Mouse (Mus musculus) natural killer cell, adult 2 months (primary cell): Measurements from ENCODE around the gene B3galt5.

Source experiments
- DNase-seq, 2 experiments: peaks; one replicate each; pipeline ENCODE4 v3.0.0; 2022; ENCODE audit warnings: low spot score in 2 of 2

The B3galt5 gene

DNA sequence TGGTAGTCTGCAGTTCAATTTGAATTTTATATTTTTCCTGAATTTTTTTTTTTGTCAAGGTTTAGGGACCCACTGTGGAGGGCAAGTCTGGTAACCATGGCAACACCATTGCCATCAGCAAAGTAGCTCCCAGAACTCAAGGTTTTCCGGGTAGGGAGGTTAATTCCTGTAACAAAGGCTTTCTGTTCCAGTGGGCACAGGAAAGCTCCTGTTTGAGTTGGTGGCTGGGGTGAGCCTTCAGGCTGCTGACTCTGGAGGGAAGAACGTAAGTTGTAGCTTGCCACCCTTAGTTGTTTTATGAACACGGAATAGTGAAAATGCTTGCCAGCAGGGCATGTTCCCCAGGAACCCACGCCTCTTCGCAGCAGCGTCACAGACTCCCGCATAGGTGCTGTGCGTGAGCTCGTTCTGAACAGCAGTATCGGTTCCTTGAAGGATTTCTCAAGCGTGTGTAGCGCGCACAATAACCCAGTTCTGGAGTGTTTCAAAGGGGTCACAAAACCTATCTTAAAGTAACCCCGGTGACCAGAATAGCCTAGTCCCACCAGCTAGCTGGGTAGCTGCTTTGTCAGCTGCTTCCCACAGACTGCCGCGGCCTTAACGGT, at the start of gene B3galt5:
Gene B3galt5, plus strand, starts transcription at position 436 of the 605 bp plus-strand sequence.
- DNase-seq = no peak

DNA sequence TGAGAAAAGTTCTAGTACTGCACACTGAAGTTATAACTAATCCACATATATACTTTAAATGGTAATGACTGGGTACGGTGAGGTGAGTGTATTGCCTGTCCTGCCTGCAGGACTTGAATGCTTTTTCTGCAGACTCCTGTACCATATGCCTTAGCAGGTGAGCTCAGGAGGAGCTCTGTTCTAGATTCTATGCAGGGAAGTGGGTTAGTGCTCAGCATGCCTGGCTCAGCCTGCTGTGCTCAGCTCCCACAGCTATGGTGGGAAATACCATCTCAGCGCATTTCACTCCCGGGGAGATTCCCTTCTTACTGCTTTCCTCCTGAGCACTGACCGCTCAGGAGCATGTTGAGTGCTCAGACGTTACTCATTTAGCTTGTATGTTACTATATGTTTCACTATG, 48.0 kb upstream of the B3galt5 start:
- DNase-seq = no peak

DNA sequence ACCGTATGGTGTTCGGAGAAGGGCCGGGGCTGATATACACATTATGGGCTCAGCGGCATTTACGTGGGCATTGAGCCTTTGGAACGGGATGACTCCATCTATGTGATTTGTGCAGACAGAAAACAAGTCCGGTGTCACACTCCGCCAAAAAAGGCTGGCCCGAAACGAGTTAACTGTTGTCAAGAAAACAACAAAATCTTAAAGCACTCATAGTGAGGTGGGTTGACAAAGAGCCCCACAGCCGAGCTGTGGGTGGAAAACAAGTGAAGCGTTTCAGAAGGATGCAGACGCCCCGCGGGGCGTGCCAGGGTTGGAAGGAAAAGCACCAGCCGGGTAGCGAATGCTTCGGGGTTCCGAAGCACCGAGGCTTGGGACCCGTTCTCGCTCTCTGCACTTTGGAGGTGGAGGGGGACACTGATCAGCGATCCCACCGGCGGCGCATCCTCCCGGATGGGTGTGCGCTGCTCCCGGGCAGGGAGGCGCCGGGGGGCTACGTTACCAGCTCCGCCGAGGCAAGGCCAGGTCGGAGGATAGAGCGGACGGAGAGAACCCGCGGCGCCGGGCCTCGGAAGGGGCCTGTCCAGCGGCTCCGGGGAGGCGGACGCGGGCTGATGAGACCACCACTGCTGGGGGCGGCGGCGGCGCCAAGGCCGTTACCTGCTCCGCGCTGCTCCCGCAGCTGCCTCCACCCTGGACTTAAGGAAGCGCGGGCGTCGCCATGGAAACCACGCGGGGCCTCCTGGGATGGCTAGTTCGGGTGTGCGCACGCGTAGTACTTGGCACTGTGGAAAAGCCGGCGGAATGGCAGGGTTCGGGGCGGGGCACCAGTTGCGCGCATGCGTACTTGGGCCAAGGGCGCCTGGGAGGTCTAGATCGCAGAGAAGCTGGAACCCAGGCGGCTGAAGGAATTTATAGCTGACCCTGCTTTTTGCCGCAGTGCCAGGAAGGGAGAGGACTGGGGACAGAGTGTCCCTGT, 43.8 kb upstream of the B3galt5 start, which contains the start of gene Lca5l:
Gene Lca5l, minus strand, starts transcription at position 741 of the 976 bp plus-strand sequence.
- peak; percentile 85 to 91 for DNase-seq

DNA sequence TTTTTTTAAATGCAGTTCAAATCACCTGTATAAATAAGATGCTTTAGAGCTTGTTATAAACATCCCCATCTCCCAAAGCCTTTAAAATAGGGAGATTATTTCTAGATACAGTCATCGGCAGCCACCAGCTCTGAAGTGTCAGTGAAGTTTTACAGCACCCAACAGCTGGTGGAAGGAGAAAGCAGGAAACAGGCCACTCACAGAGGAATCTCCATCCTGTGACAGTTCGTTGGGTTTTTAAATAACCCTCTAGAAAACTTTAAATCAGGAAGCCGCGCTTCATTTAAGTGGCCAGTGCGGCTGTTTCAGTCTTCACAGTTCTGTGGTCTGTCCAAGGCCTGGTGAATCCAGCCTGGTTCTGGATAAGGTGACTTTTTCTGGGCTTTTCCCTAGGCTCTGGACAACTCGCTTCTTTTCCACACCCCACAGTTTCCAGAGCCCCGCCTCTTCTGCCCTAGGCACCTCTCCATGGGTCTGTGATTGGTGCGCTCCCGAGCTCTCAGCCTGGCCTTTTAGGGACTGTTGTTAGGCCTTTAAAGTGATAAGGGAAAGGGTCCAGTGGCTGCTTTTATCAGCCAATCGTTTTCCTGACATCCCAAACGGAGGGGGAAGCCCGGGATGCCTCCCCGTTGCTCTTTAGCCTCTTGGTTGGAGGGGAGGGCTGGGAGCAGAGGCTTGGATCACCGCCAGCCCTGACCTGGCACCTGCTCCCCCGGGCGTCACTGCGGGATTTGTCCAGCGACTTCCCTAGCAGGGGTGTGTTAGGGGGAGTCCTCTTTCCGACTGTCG, 35.5 kb upstream of the B3galt5 start, which contains the start of gene Sh3bgr:
Gene Sh3bgr, plus strand, starts transcription at position 538 of the 789 bp plus-strand sequence.
- no peak for DNase-seq

DNA sequence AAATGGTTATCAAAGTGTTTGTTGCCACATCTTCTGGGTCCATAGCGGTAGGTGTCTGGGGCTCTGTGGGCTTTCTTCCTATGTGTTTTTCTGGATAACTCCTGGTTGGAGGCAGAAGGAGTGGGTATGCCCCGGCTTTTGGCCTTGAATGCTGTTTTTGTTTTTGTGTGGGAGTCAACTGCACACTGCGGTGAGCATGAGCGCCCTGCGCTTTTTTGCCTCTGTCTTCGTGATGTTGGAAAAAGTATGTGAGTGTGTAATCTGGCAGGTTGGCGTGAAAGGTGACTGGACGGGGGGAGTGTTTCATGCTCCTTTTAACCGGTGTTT, 34.9 kb upstream of the B3galt5 start:
- no peak for DNase-seq

DNA sequence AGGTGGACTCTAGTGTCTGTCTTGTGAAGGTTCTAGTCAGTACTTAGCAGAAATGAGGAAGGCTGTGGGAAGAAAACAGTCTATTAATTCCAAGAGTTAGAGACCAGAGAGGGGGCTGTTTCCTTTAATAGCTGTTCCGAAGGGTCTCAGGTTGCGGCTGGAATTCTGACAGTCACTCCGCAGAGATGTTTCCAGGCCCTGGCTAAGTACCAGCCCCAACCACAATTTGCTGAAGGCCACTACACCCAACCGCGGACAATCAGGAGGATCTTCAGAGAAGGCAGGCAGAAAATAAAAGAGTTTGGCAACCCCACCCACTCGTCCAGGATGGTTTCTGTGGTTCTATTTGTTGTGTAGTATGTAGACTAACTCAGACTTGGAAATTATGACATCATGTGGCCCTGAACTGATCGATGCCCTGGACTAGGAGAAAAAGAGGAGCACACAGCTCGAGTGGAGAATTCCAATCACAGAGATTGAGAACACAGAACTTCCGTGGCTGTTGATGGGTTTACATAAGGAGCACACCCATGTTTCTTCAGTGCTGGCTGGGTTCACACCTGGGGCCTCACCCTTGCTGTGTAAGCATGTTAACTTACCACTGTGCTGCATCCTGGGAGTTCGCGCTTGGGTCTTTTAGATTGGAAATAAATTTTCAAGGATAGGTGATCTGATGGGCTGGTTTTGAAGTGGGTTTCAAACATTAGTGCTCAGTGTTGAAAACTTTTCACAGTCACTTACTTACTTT, 33.9 kb upstream of the B3galt5 start:
- DNase-seq = no peak

DNA sequence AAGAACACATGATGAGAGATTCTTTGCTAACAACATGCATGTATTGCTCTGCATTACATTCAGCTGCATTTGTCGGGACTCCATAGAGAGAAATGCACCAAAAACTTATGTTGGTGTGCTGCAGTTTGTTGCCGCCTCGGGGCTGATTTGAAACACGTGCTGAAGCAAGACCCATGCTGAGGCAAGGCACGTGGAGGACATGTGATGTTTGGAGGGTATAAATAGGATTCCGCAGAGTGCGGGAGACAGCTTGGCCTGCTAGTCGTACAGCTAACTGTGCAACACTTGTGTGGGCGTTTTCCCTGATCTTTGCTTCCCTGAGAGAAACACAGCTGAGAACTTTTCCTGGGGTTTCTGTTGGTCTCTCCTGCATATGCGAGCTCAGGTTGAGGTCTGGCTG, 25.8 kb upstream of the B3galt5 start:
- no peak for DNase-seq

DNA sequence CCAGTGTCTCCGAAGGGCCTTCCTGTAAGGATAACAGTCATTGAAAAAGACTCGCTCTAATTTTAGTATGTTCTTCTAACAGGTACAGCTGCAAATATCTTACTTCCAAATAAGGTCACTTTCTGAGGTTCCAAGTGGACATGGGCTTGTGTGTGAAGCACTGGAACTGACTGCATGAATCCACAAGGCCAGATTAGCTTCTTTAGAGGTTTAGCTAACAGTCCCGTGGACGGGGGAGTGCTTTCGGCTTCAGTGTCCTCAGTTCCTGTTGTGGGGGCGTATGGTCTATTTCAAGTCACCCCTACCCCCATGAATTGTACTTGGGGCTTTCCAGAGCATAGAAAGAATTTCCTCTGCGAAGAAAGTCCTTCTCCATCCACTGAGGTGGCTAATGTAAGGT, 24.7 kb upstream of the B3galt5 start:
- no peak for DNase-seq

DNA sequence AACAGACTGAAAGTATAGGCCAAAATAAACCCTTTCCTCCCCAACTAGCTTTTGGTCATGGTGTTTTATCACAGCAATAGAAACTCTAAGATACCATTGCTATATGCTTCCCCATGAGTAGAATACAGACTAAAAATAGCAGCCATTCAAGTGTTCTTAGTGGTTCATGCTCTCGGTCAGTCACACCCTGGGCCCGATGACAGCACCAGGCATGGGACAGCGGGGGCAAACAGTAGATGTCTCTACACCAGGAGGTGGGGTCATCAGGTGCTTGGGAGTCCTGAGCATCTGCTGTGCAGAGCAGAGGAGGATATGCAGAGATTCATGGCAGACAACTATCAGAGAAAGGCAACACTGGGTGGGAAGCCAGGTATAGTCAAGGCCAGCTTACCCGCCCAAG, 22.6 kb upstream of the B3galt5 start:
- DNase-seq = no peak

DNA sequence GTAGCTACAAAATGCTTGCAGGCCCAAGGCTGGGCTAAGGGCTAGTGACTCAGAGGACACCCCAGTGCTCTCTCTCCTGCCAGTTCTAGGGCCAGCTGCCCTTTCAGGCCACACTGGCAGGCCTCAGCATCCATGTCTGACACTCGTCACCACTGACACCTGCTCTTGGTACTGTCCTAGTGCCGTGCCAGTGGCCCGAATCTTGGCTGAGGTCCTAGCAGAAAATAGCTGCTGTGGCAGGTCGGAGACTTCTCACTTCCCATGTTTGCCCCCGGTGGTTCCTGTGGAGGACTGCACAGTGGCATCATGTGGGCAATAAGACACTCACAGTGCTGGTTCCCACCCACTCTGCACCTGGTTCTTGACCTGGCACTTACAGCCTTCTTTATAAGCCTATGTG, 14.1 kb upstream of the B3galt5 start:
- no peak for DNase-seq

DNA sequence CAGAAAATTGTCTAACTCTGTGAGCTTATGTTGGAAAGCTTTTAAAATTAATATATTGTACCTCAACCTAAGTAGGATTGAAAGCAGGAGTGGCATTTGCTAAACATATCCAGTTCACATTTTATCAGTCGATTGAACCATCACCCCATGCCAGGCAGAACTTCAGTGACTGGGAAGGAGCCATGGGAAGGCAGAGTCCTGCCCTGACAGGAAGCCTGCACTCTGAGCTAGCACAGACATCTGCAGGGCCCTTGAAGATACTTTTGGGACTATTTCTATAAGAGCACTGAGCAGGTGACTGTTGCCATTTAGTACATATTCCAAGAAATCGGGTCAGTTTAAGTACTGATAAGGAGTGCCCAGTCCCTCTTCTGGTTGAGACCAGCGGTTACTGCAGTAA, 13.6 kb upstream of the B3galt5 start:
- no peak for DNase-seq

DNA sequence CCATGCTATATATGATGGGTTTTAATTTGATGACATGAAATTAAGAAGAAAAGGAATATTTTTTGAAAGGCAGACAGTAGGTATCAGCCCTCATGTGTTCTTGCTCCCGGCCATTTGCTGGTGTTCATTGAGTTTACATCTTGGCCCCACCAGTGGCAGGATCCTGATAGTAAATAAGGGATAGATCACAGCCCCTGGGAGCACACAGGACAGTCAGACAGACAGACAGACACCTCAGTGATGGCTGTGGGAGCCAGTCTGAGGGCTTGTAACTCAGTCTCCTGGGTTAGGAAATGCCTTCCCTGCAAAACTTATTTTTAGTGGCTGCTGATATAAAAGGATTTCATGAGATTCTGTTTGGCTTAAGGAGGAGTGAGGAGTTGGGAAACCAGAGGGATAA, 13.1 kb upstream of the B3galt5 start:
- no peak for DNase-seq

DNA sequence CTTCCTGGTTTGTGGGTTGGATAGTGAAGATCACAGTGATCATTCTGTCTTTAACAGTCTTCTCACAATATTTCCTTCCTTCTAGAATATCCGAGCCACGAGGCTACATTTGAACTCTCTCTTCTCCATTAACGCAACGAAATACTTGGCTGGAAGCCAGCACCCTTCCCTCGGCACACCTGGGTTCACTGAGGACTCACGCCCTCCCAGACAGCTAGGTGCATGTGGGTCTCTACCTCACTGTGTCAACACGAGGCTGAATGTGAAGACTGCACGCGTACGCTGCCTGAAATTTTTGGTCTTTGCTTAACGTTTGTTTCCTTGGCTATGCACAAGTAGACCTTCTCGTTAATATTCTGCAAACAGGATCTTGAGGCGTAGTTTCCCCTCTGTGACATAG, 7.2 kb upstream of the B3galt5 start:
- no peak for DNase-seq

DNA sequence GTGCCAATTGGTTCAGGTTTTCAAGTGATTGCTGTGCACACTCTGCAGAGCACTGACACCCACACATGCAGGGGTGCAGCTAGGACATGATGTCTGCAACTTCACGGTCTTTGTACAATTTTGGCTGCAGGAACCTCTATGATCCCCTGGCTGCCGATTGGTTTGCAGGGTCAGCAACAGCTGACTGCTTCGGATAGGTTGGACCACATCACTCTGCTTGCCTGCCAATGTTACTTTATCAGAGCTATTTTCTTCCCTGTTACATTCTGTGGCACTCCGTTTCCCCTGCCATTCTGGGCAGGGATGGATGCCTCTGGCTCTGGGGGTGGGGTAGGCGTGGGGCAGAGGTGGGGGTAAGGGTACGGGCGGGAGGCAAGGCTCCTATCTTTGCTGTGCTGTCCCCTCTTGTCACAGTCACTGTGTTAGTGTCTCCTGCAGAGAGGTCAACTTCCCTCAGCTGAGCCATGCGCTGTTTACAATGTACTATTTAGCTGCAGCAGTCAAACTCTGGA, 6.5 kb upstream of the B3galt5 start:
- DNase-seq = no peak

DNA sequence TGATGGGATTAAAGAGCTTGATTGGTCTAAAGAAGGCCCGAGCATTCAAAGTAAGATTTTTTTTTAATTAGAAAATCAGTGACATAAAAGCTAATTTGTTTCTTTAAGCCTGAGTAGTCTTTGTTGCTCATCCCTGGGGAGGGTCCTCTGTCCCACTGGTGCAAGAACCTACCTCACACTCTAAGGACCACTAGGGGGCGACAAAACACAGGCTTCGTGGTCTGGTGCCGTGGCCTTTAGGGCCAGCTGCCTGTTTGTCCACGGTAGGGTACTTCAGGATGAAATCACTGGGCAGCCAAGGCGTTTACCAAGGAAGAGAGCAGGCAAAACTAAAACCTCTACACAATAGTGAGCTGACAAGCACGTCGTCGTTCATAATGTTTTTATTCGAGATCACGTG, 5.2 kb upstream of the B3galt5 start:
- DNase-seq = peak; percentile 58 to 68

DNA sequence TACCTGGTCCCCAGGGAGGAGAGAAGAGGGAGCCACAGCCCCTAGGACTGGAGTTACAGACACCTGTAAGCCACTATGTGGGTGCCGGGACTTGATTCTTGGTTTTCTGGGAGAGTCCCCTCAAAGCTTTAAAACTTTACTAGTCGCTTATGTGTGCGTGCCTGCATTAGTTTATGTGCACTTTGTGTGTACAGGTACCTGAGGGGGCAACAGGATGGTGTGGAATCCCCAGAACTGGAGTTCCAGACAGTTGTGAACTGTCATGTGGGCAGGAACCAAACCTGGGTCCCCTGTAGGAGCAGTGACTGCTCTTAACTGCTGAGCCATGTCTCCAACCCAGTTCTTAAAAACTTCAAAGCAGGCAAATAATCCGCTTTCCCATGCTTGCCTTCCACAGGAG, 4.3 kb upstream of the B3galt5 start:
- DNase-seq = no peak

DNA sequence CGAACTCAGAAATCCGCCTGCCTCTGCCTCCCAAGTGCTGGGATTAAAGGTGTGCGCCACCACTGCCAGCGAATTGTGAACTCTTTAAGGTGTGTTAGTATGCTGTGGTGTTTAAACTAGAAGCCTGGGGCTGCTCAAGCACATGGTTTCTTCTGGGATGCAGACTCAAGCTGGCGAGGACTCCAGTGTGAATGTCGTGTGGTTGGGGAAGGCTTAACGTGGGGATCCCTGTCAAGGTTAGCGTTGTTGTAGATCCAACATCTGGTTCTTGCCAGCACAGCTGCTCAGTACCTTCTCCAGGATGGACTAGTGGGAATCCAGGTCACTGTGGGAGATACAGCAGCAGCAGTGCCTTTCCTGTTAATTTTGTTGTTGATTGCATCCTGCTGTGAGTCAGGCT, 3.6 kb upstream of the B3galt5 start:
- no peak for DNase-seq

DNA sequence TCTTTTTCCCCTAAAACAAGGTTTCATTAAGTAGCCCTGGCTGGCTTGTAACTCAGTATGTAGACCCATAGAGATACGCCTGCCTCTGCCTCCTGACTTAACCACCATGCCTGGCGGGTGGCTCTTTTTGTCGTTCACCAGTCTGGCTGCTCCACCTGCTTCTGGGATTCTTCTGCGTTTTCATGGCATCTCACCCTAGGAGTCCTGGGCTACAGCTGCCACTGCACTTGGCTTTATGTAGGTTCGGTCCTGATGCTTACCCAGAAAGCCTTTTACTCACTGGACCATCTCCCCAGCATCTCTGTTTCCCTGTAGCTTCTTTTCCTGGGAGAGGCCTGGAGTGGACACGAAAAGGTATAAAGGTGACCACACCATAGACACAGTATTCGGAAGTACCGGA, 1.6 kb upstream of the B3galt5 start:
- DNase-seq = no peak

DNA sequence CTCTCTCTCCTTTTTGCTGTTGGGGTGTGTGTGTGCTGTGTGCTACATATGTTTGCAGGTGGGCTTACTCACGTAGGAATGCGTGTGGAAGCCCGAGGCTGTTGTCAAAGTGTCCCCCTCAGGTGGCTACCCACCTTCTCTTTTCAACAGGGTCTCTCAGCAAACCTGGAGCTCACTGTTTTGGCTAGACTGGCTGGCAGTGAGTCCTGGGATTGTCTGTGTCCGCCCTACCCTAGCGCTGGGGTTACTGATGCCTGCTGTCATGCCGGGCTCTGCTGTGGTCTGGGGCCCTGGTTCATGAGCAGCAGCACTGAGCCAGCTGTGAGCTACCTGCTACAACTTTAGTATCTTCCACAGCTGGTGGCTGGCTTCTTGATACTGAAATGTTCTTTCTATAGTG, 8.9 kb downstream of the B3galt5 start:
- no peak for DNase-seq

DNA sequence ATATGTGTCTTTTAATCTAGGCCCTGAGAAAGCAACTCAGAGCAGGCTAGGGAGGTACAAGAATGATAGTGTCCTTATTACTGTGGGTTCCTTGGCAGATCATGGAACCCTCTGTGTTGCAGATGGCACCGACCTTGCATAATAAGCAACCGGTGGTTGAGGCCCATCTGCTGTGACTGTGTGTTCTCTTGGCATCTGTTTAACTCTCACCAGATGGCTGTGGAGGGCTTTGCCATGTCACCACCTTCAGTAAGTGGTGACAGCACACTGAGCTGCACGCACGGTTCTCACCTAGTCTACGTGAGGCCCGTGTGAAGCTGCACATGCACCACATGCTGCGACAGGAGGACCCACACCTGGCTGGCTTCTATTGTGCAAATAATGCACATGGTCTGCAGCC, 14.0 kb downstream of the B3galt5 start:
- no peak for DNase-seq

DNA sequence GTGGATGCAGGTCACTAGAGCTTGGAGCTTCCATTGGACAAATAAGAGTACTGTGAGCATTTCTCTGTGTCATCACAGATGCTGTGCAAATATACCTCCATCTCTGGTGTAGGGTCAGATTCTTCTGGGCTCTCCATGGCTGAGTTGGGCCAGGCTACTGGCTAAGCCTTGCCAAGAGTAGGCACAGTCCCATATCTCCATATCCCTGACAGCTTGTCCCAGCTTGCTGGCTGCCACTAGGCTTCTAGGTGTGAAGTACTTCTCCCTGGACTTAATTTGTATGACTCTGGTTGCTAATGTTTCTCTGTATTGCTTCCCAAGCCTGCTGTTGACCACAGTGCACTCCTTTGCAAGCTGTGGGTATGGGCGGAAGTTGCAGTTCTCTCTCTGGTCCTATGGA, 16.5 kb downstream of the B3galt5 start:
- DNase-seq = no peak

DNA sequence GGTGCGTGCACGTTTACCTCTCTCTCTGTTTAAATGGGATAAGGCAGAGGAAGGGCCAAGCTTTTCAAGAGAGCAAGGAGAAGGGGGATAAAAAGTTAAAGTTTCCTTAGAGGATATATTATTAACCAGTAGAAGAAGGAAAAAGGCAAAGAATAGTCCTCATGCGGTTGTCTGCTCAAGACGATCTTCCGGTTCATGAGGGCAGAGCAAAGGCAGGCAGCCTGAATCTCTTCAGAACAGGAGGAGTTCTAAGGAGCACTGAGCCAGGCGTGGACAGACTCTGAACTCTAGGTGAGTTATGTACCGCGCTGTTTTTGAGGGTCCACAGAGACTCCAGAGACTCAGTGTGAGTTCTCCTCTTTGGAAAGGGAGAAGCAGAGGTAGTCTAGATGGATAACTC, 22.8 kb downstream of the B3galt5 start:
- DNase-seq = no peak
